Mouse (Mus musculus) kidney, adult 2 months (tissue): ENCODE measurements around the gene Rsc1a1.

Source experiments
- CTCF ChIP-seq: fragments of 200-500 bp; conservative IDR thresholded peaks from 2 replicates; pipeline ENCODE4 v1.5.1; 2011; ENCODE audit warnings: low read depth, mild to moderate bottlenecking, control low read depth, low read length, moderate library complexity, mixed read lengths; ENCODE audit not compliant: insufficient read depth, insufficient read length
- POLR2A ChIP-seq: fragments of 200-500 bp; IDR thresholded peaks from one replicate; pipeline ENCODE4 v1.6.1; 2011; ENCODE audit warnings: low read depth, low read length, control low read depth

DNA sequence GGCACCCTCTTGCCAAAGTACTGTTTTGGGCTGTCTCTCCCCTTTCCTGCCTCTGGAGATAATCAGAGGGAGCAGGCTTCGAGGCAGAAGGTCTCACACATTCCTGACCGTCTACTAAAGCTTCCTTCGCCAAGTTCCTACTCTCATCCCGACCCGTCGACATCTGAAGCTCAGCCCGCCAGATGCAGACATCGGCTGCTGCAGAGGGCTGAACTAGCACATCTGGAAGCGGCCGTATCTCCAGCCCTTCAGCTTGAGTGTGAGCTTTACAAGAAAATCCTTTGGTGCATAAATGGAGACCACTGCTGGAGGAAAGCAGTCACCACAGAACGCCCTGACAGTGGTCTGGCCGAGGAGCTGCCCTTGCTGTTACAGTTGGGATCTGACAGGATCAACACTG lies 4.5 kb downstream of the Rsc1a1 start:
- TF ChIP-seq CTCF (no peak), POLR2A (no peak)
